Mouse (Mus musculus): ENCODE data around the gene Ptrh1.

The Ptrh1 gene

GRCm38 (mm10) chr2:32757056-32757845, 18.3 kb upstream of the Ptrh1 start, which contains the start of gene Tor2a:
Gene Tor2a, plus strand, starts transcription at chr2:32757234.
- peak; percentile 96 to 98 for DNase-seq (ENCODE audit: low spot score in 2 of 2)

DNA sequence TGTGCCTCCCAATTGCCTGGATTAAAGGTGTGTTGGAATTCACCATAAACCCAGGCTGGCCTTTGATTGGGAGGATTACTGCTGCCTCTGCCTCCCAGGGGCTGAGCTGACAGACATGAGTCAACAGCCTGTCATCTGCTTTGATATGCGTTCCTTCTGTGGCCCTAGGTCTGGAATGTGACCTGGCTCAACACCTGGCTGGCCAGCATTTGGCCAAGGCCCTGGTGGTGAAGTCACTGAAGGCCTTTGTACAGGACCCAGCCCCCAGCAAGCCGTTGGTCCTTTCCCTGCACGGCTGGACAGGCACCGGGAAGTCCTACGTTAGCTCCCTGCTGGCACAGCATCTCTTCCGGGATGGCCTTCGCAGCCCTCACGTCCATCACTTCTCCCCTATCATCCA, 17.1 kb upstream of the Ptrh1 start:
- DNase-seq (ENCODE audit: low spot score in 2 of 2), result no peak

DNA sequence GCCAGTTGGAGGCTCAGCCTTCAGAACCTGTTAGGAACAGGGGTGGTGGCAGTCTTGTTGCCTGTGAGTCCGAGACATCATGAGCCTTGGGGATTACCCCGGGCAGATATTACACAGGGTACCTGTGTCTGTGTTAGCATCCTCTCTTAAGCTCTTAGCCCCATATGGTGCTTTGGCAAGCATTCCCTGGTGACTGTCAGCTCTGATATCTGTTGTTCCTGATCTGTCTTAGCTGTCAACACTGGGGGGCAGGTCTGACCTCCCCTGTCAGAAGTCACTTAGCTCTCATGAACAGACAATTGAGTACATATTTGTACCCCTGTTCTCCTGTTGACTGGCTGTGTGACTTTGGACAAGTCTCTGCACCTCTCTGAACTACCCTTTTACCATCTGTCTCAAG, 16.6 kb upstream of the Ptrh1 start:
- DNase-seq (ENCODE audit: low spot score in 2 of 2), result no peak

- no peak for DNase-seq (ENCODE audit: low spot score in 2 of 2)
Measured at GRCm38 (mm10) chr2:32761361-32761760, 14.2 kb upstream of the Ptrh1 start.

DNA sequence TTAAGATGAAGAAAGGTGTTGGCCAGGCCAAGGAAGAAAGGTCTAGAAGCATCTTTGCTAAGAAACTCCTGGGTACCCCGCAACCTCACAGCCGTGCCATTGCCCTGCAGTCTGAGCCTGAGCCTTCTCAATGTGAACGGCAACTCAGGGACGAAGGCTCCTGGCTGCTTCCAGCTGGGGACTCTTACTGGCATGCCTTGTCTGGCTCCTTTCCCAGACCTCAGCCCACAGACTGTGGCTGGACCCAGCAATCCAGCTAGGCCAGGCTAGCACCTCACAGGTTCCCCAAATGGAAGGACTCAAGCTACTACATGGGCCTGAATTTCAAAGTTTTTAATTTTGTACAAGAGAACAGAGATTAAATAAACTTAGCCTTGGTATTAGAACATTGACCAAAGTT, 13.7 kb upstream of the Ptrh1 start:
- no peak for DNase-seq (ENCODE audit: low spot score in 2 of 2)

DNA sequence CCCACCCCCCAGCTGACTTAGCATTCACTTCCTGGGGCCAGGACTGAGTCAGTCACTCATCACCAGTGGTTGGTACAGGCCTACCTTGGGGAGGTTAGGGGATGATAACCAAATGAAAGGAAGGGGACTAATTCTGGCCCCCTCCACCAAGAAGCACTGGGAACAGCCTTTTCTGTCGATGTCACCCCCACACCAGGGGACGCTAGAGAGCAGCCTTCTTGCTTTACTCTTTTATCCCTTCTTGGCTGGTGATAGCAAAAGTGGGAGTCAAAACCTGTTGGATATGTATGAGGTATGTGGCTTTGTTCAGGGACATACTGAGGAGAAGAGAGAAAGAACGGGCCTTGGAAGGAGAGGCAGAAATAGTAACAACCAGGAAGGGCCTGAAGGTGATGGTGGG, 12.2 kb upstream of the Ptrh1 start:
- DNase-seq (ENCODE audit: low spot score in 2 of 2), result no peak

- DNase-seq (ENCODE audit: low spot score in 2 of 2), result no peak
Measured at GRCm38 (mm10) chr2:32767241-32767640, 8.3 kb upstream of the Ptrh1 start.

- DNase-seq (ENCODE audit: low spot score in 2 of 2), result no peak
Measured at GRCm38 (mm10) chr2:32768661-32769285, 6.8 kb upstream of the Ptrh1 start.

GRCm38 (mm10) chr2:32769327-32770085, 6.1 kb upstream of the Ptrh1 start:
- no peak for DNase-seq (ENCODE audit: low spot score in 2 of 2)

GRCm38 (mm10) chr2:32771886-32772285, 3.7 kb upstream of the Ptrh1 start:
- no peak for DNase-seq (ENCODE audit: low spot score in 2 of 2)

GRCm38 (mm10) chr2:32772626-32773279, 2.8 kb upstream of the Ptrh1 start:
- DNase-seq (ENCODE audit: low spot score in 2 of 2), result no peak

GRCm38 (mm10) chr2:32776192-32776591, 606 bp downstream of the Ptrh1 start:
- DNase-seq (ENCODE audit: low spot score in 2 of 2), result no peak

DNA sequence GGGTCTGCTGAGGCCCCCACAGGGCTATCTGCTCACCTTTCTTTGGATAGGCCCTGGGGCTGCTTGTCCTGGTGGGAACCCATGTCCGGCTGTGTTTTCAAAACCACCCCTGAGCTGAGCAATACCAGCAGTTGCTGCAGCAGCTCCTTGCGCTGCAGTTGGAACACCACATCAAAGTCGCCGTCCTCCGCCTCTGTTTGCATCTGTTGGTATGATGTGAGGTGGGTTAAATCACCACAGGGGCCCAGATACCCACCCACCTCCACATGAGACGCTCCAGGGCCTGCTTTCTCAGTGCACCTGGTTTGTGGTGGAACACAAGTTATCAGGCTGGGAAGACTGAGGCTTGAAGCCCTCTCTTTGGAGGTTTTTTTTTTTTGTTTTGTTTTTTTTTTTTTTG, 2.5 kb downstream of the Ptrh1 start:
- DNase-seq (ENCODE audit: low spot score in 2 of 2), result no peak

- peak; percentile 55 to 68 for DNase-seq (ENCODE audit: low spot score in 2 of 2)
Measured at GRCm38 (mm10) chr2:32779131-32779530, 3.5 kb downstream of the Ptrh1 start.

- no peak for DNase-seq (ENCODE audit: low spot score in 2 of 2)
Measured at GRCm38 (mm10) chr2:32779714-32780113, 4.1 kb downstream of the Ptrh1 start.

DNA sequence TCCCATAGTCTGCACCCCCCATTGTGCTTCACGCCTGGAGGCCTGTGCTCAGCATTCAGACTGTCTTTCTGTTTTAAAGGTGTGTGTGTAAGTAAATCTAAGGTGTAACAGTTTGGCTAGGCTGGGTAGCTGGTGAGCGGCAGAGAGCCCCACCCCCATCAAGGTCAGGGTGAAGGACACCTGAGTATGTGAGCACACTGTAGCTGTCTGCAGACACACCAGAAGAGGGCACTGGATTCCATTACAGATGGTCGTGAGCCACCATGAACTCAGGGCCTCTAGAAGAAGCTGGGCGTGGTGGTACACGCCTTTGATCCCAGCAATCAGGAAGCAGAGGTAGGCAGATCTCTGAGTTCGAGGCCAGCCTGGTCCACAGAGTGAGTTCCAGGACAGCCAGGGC, 6.1 kb downstream of the Ptrh1 start:
- no peak for DNase-seq (ENCODE audit: low spot score in 2 of 2)

GRCm38 (mm10) chr2:32784048-32784681, 8.6 kb downstream of the Ptrh1 start, which contains the start of gene Cfap157:
Gene Cfap157, minus strand, starts transcription at chr2:32784428.
- DNase-seq (ENCODE audit: low spot score in 2 of 2), result no peak

DNA sequence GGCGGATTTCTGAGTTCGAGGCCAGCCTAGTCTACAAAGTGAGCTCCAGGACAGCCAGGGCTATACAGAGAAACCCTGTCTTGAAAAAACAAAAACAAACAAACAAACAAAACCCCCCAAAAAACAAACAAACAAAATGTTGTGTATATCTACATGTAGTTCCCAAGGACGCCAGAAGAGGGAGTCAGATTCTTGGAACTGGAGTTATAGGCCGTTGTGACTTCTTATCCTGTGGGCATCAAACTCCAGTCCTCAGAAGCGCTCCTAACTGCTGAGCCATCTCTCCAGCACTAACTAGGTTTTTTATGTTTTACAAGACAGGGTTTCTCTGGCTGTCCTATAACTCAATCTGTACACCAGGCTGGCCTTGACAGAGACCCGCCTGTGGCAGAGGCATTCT, 11.6 kb downstream of the Ptrh1 start:
- no peak for DNase-seq (ENCODE audit: low spot score in 2 of 2)

DNA sequence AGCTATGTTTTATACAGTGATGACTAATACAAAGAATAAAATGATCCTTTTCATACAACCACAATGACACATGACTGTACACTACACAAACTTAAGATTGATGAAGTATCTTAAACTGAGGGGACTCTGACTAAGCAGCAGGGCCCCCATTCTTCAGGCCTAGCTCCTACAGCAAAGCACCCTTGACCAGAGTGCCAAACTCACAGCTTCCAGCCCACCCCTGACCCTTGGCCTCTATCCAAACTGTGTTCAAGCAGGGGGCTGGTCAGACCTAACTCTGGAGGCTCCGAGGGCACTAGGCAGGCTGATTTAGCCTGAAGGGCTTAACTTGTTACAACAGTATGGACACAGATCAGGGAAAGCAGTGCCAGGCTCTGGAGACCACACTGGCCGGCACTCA, 13.0 kb downstream of the Ptrh1 start:
- no peak for DNase-seq (ENCODE audit: low spot score in 2 of 2)

DNA sequence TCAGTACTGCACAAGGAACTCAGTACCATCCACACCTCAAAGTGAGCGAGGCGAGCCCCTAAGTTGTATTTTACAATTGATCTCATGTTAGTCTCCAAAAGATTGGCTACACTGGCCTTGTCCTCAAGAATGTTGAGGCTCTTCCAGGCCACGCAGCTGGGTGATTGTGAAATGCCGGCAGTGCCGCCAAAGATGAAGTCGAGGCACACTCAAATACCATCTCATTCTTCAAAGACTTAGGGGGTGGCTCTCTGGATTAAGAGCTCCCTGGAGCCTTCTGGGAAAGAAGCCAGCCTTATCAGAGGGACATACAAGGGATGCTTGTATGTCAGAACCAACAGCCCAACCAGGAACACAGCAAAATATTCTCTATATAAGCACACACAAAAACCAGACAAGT, 15.7 kb downstream of the Ptrh1 start:
- peak in 1 of 2 experiments; percentile 70 for DNase-seq (ENCODE audit: low spot score in 2 of 2)

DNA sequence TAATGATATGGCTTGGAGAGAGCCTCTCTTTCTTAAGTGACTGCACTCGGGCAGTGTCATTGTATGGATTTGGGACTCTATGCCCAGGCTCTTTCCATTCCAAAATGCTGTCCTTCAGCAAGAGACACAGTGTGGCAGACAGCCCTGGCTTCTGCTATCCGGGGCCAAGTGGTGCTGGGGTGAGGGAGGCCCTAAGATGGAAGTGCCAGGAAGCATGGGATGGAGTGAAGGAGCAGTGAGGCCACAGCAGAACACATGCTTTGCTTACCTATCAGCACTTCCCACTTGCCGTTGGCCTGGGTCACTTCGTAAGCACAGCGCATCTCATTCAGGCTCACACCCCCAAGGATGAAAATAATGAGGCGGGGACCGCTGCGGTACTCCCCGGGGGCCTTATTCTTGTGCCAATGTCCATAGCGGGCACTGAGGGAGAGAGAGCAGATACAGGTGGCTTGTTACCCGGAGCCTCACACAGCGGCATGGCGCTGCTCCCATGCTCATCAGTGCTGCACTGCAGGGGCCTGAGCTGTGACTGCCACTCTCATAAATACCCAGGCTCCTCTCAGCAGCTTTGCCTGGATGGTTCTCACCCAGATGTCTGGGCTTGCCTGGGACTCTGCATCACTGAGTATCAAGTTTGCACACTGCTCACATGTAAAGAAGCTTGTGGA, 20.3 kb downstream of the Ptrh1 start:
- no peak for DNase-seq (ENCODE audit: low spot score in 2 of 2)
